Mouse (Mus musculus): ENCODE data around the gene Epb41l1. TPM values are rescaled to one million over a fixed set of nuclear protein-coding genes. Genes with fewer than 3 reads are reported as not detected.
"Not testable (repeated sequence)": the region's sequence is repeated elsewhere in the genome, so short reads cannot be mapped to it uniquely, and the experiment has no call there.

Epb41l1 gene
- polyA plus RNA-seq, 1 experiment = 7.0 TPM

- Histone ChIP-seq H3K27me3 (replicated peaks) (peaks cover 84% of the 10 kb centered on the region), H3K9me3 (no peaks in the 10 kb centered on the region), H3K4me3 (replicated peaks) (no peak overlapping the region), H3K36me3 (replicated peaks; ENCODE audit: low read length) (no peaks in the 10 kb centered on the region), H3K4me1 (peaks cover 26% of the 10 kb centered on the region)
- TF ChIP-seq GATA1 (IDR thresholded peaks at IDR 0.05; ENCODE audit: borderline replicate concordance, low read length) = no peak
Observed at GRCm38 (mm10) chr2:156515565-156516185, 95.0 kb downstream of the Epb41l1 start.

GRCm38 (mm10) chr2:156516678-156517077 is 96.0 kb downstream of the Epb41l1 start:
- not testable (repeated sequence) for H3K9me3 ChIP-seq; H3K4me3 ChIP-seq (replicated peaks); H3K36me3 ChIP-seq (replicated peaks; ENCODE audit: low read length)
- Histone ChIP-seq H3K4me1 (peaks cover 18% of the 10 kb centered on the region), H3K27me3 (replicated peaks) (peaks cover 83% of the 10 kb centered on the region)

GRCm38 (mm10) chr2:156518306-156518705 is 97.6 kb downstream of the Epb41l1 start:
- peaks cover 86% of the 10 kb centered on the region for H3K27me3 ChIP-seq (replicated peaks)
- H3K4me3 ChIP-seq (replicated peaks) = no peak overlapping the region
- no peak for TF ChIP-seq FLI1 (IDR thresholded peaks at IDR 0.05; ENCODE audit: low read length)
- no peak for TF ChIP-seq GATA1 (IDR thresholded peaks at IDR 0.05; ENCODE audit: borderline replicate concordance, low read length)
- H3K9me3 ChIP-seq = no peaks in the 10 kb centered on the region
- peaks cover 17% of the 10 kb centered on the region for H3K4me1 ChIP-seq
- H3K36me3 ChIP-seq (replicated peaks; ENCODE audit: low read length) = no peaks in the 10 kb centered on the region

- H3K36me3 ChIP-seq (replicated peaks; ENCODE audit: low read length) = no peaks in the 10 kb centered on the region
- TF ChIP-seq FLI1 (IDR thresholded peaks at IDR 0.05; ENCODE audit: low read length) = no peak
- TF ChIP-seq GATA1 (IDR thresholded peaks at IDR 0.05; ENCODE audit: borderline replicate concordance, low read length) = no peak
Observed at GRCm38 (mm10) chr2:156519584-156519983, 98.9 kb downstream of the Epb41l1 start.

GRCm38 (mm10) chr2:156522994-156523393 is 102.3 kb downstream of the Epb41l1 start:
- peaks cover 10% of the 10 kb centered on the region for H3K4me1 ChIP-seq
- TF ChIP-seq GATA1 (IDR thresholded peaks at IDR 0.05; ENCODE audit: borderline replicate concordance, low read length) = no peak
- no peak for TF ChIP-seq FLI1 (IDR thresholded peaks at IDR 0.05; ENCODE audit: low read length)
- H3K36me3 ChIP-seq (replicated peaks; ENCODE audit: low read length) = no peaks in the 10 kb centered on the region
- no peak overlapping the region for H3K4me3 ChIP-seq (replicated peaks)
- H3K9me3 ChIP-seq = no peaks in the 10 kb centered on the region
- peaks cover 87% of the 10 kb centered on the region for H3K27me3 ChIP-seq (replicated peaks)

More at GRCm38 (mm10) chr2:156519584-156519983, 98.9 kb downstream of the Epb41l1 start:
- H3K27me3 ChIP-seq (replicated peaks) = peaks cover 85% of the 10 kb centered on the region
- peaks cover 22% of the 10 kb centered on the region for H3K4me1 ChIP-seq
- H3K4me3 ChIP-seq (replicated peaks) = no peak overlapping the region
- H3K9me3 ChIP-seq = no peaks in the 10 kb centered on the region

GRCm38 (mm10) chr2:156524078-156524477 is 103.4 kb downstream of the Epb41l1 start:
- H3K4me1 ChIP-seq = peaks cover 10% of the 10 kb centered on the region
- no peak overlapping the region for H3K4me3 ChIP-seq (replicated peaks)
- H3K36me3 ChIP-seq (replicated peaks; ENCODE audit: low read length) = no peaks in the 10 kb centered on the region

DNA sequence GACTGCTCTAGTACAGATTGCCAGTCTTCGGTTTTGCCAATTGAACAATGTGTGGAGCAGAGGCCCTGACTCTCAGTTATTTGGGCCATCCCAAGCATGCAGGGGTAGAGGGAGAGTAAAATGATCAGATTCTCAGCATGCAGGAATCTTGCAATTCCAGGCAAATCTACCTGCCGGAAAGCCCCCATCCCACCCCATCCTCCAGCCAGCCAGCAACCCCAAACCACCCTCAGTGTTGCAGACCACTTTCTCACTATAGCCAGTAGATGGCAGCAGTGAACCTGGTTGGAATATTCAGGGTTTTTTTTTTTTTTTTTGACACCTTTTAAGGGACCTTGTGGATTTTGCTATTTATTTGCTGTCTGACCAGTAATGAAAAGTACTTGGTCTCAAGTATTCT is 109.0 kb downstream of the Epb41l1 start:
- no peaks in the 10 kb centered on the region for H3K4me1 ChIP-seq
- no peaks in the 10 kb centered on the region for H3K9me3 ChIP-seq
- peaks cover 82% of the 10 kb centered on the region for H3K27me3 ChIP-seq (replicated peaks)
- no peaks in the 10 kb centered on the region for H3K36me3 ChIP-seq (replicated peaks; ENCODE audit: low read length)
- H3K4me3 ChIP-seq (replicated peaks) = no peak overlapping the region
- TF ChIP-seq FLI1 (IDR thresholded peaks at IDR 0.05; ENCODE audit: low read length) (no peak), GATA1 (IDR thresholded peaks at IDR 0.05; ENCODE audit: borderline replicate concordance, low read length) (no peak)

More at GRCm38 (mm10) chr2:156524078-156524477, 103.4 kb downstream of the Epb41l1 start:
- no peak for TF ChIP-seq GATA1 (IDR thresholded peaks at IDR 0.05; ENCODE audit: borderline replicate concordance, low read length)
- TF ChIP-seq FLI1 (IDR thresholded peaks at IDR 0.05; ENCODE audit: low read length) = no peak
- peaks cover 86% of the 10 kb centered on the region for H3K27me3 ChIP-seq (replicated peaks)
- no peaks in the 10 kb centered on the region for H3K9me3 ChIP-seq

DNA sequence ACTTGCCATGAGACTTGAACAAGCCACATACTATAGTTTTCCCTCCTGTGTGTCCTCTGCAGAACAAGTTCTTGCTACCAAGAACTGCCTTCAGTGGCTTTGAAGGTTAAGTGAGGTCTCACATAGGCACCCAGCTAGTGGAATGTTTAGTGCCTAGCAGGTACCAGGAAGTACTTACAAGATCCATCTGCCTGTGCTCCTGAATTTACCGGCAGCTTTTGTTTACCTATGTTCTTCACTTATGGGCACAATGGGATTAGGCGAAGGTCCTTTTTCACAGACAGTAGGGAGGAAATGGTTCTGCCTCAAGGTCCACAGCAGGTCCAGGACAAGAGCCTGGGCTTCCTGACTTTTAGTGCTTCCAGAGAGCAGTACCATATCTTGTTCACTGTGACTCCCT is 112.5 kb downstream of the Epb41l1 start:
- Histone ChIP-seq H3K4me3 (replicated peaks) (no peak overlapping the region), H3K36me3 (replicated peaks; ENCODE audit: low read length) (no peaks in the 10 kb centered on the region), H3K4me1 (peaks cover 2% of the 10 kb centered on the region), H3K9me3 (no peaks in the 10 kb centered on the region), H3K27me3 (replicated peaks) (peaks cover 88% of the 10 kb centered on the region)
- no peak for TF ChIP-seq GATA1 (IDR thresholded peaks at IDR 0.05; ENCODE audit: borderline replicate concordance, low read length)
- no peak for TF ChIP-seq FLI1 (IDR thresholded peaks at IDR 0.05; ENCODE audit: low read length)

GRCm38 (mm10) chr2:156538817-156539555 is 118.3 kb downstream of the Epb41l1 start:
- TF ChIP-seq FLI1 (IDR thresholded peaks at IDR 0.05; ENCODE audit: low read length) = no peak
- no peak for TF ChIP-seq GATA1 (IDR thresholded peaks at IDR 0.05; ENCODE audit: borderline replicate concordance, low read length)
- Histone ChIP-seq H3K4me3 (replicated peaks) (peak overlapping the region; percentile 12), H3K36me3 (replicated peaks; ENCODE audit: low read length) (no peaks in the 10 kb centered on the region), H3K9me3 (no peaks in the 10 kb centered on the region), H3K27me3 (replicated peaks) (peaks cover 85% of the 10 kb centered on the region), H3K4me1 (peaks cover 49% of the 10 kb centered on the region)

DNA sequence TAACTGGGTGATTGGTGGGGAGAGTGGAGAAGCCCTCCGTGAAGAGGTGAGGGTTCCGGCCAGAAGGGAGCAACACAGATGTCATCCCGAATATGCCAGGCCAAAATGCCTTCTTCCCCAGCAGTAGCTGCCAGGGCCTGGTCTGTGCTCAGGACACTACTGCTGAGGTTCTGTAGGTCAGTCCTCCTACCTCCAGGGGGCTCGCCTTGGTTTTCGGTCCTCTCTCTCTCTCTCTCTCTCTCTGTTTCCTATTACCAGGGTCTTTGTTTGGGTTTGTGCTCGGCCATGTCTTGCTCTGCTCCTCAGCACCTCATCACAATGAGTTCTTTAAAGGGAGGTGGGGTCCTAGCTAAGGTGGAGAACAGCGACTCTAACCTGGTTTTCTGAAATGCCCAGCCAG is 120.3 kb downstream of the Epb41l1 start:
- H3K4me3 ChIP-seq (replicated peaks) = no peak overlapping the region
- no peak for TF ChIP-seq GATA1 (IDR thresholded peaks at IDR 0.05; ENCODE audit: borderline replicate concordance, low read length)
- TF ChIP-seq FLI1 (IDR thresholded peaks at IDR 0.05; ENCODE audit: low read length) = no peak
- no peaks in the 10 kb centered on the region for H3K9me3 ChIP-seq
- H3K36me3 ChIP-seq (replicated peaks; ENCODE audit: low read length) = no peaks in the 10 kb centered on the region
- peaks cover 49% of the 10 kb centered on the region for H3K4me1 ChIP-seq
- peaks cover 75% of the 10 kb centered on the region for H3K27me3 ChIP-seq (replicated peaks)

All from megakaryocyte, embryonic 14.5 days (primary cell).